Mouse (Mus musculus): ENCODE results near the gene Mlf1. TPM values are rescaled to one million over a fixed set of nuclear protein-coding genes. Genes with fewer than 3 reads are reported as not detected.

Gene Mlf1
- not detected in 2 replicates for polyA plus RNA-seq (2012; ENCODE audit: low replicate concordance)

DNA sequence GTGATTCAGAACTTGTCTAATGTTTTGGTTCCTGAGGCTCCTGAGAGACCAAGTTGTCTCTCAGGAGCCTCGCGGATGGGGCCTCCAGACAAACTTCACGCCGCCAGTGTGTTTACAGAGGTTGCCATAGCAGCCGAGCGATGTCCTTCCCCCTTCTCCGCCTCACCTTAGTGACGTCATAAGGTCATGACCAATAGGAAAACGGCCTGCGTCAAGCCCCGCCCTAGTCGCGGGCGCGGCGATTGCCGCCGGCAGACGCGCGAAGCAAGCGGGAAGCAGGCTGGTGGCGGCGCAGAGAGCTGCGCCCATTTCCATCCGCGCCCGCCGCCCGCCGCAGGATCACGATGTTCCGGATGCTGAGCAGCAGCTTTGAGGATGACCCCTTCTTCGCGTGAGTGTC is at the start of gene Mlf1:
Gene Mlf1, plus strand, starts transcription at position 226 of the 400 bp plus-strand sequence.

GRCm38 (mm10) chr3:67375063-67375462 is 1.2 kb downstream of the Mlf1 start, which contains the start of gene Gm17402:
TSS of gene Gm17402 (minus strand) at chr3:67375163.

DNA sequence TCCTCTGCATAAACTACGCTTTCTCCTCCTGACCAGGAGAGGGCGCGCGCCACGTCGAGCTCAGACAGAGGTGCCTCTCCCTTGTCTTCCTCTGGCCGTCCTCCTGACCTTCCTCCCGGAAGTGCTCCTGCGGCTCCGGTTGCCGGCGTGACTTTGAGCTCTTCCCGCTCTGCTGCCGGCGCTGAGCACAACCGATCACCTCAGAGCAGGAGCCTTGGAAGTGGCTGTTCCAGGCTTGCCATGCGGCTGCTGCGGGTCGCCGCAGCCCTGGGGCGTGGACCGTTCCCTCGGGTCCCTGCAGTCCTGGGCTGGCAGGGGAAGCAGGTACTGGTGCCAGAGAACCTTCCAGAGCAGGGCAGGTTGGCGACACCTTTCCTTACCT is 56.1 kb downstream of the Mlf1 start, which contains the start of gene Gfm1:
Gene Gfm1, plus strand, starts transcription at position 98 of the 382 bp plus-strand sequence.

Other genes with a start within 250 kb of the Mlf1 start
- not detected in 2 replicates for gene Gm17402, start 1.1 kb downstream of the Mlf1 start, polyA plus RNA-seq (2012; ENCODE audit: low replicate concordance)
- 3.9 and 4.1 TPM in 2 replicates for gene Gfm1, start 56.0 kb downstream of the Mlf1 start, polyA plus RNA-seq (2012; ENCODE audit: low replicate concordance)
- 2.7 and 2.8 TPM in 2 replicates for gene Lxn, start 89.8 kb downstream of the Mlf1 start, polyA plus RNA-seq (2012; ENCODE audit: low replicate concordance)
- 0.17 and 0.34 TPM in 2 replicates for gene Rarres1, start 141.4 kb downstream of the Mlf1 start, polyA plus RNA-seq (2012; ENCODE audit: low replicate concordance)
- gene Mfsd1, start 208.6 kb downstream of the Mlf1 start, polyA plus RNA-seq (2012; ENCODE audit: low replicate concordance) = 28.2 and 46.9 TPM in 2 replicates

Data from hematopoietic multipotent progenitor cell, adult 10-12 weeks (in vitro differentiated cells).